10 mouse cellular contexts compared by ENCODE assay signal in the genomic region with DNA sequence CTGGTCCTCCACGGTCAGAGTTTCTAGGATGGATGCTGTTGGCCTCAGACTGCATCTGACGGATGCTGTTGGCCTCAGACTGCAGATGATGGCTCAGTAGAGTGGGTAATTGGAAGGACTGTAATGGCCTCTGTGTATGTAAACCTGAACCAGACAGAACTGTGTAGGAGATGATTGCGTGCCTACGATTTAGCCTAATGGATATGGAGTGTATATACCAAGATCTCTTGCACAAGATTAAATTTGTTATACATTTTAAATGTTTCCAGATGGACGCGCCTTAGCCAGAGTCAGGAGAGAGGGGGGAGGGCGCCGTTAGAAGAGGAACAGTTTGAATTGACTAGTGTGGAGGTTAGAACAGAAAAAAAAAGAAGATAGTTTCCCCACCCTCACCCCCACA.
DNase-seq lines count a peak whose midpoint lies in the region; ATAC-seq and TF ChIP-seq lines count a peak whose summit lies in the region.
"Had no signal": no experiment of that assay in that cellular context is flagged by ENCODE, and none has a peak within 500 bp of the region (broad histone marks: within the 10 kb centered on the region; RNA-seq: fewer than 3 reads in every experiment).

No protein-coding gene starts in this region.

- H3K27me3 ChIP-seq in heart, embryonic 15.5 days, result no peaks in the 10 kb centered on the region
- H3K27me3 ChIP-seq in limb, embryonic 10.5 days (ENCODE audit: low read depth, poor library complexity, severe bottlenecking), result no peaks in the 10 kb centered on the region
- H3K27me3 ChIP-seq: liver, embryonic 15.5 days had no signal

- H3K9ac ChIP-seq in heart, embryonic 15.5 days, result no peak overlapping the region
- H3K9ac ChIP-seq: liver, embryonic 15.5 days had no signal

- H3K4me1 ChIP-seq in heart, embryonic 15.5 days (replicated peaks), result peaks cover 12% of the 10 kb centered on the region
- H3K4me1 ChIP-seq in embryonic fibroblast, embryonic 13.5 days (ENCODE audit: control insufficient read depth, insufficient read depth, low read length), result peaks cover 15% of the 10 kb centered on the region
- peaks cover 75% of the 10 kb centered on the region for H3K4me1 ChIP-seq in limb, embryonic 10.5 days

- no peak for TF ChIP-seq CTCF in embryonic fibroblast, embryonic 13.5 days (IDR thresholded peaks at IDR 0.05; ENCODE audit: borderline replicate concordance, insufficient read depth, low read length)

- peak; percentile 78 for TF ChIP-seq POLR2A in embryonic fibroblast, embryonic 13.5 days (IDR thresholded peaks at IDR 0.05; ENCODE audit: low read depth, low read length)

- 65% methylated on average over 8 of the region's 8 CpGs for WGBS in heart, embryonic 15.5 days
- 32% methylated on average over 8 of the region's 8 CpGs for WGBS in limb, embryonic 10.5 days

- H3K27ac ChIP-seq in heart, embryonic 15.5 days, result peak overlapping the region; percentile 84
- peak overlapping the region; percentile 100 for H3K27ac ChIP-seq in embryonic fibroblast, embryonic 13.5 days (ENCODE audit: insufficient read depth, low read length)
- peak overlapping the region; percentile 95 for H3K27ac ChIP-seq in limb, embryonic 10.5 days
- H3K27ac ChIP-seq: liver, embryonic 15.5 days had no signal

- no peak for ATAC-seq in heart, embryonic 15.5 days (replicated peaks; ENCODE audit: insufficient number of reproducible peaks, insufficient read depth, low FRiP score, low read depth)
- no peak for ATAC-seq in erythroblast, adult 5-6 weeks (replicated peaks; ENCODE audit: low FRiP score, poor library complexity, severe bottlenecking)

- DNase-seq in heart, adult 8-10 months (ENCODE audit: low spot score), result no peak
- peak; percentile 97 for DNase-seq in NIH3T3 (ENCODE audit: low read depth)
- DNase-seq in limb, embryonic 10.5 days (ENCODE audit: low spot score), result peak; percentile 58
- no peak for DNase-seq in thymus, adult 18-20 months
- DNase-seq in cerebellum, postnatal 36 days, result no peak

- H3K36me3 ChIP-seq in heart, embryonic 15.5 days, result no peaks in the 10 kb centered on the region
- no peaks in the 10 kb centered on the region for H3K36me3 ChIP-seq in limb, embryonic 10.5 days
- H3K36me3 ChIP-seq: liver, embryonic 15.5 days had no signal

- H3K4me3 ChIP-seq in heart, embryonic 15.5 days, result no peak overlapping the region
- 0 out of 2 replicates have a peak overlapping the region, but pooled peaks have one; percentile 3 for H3K4me3 ChIP-seq in embryonic fibroblast, embryonic 13.5 days (ENCODE audit: insufficient read depth, low read length)
- peak overlapping the region; percentile 42 for H3K4me3 ChIP-seq in limb, embryonic 10.5 days
- H3K4me3 ChIP-seq: liver, embryonic 15.5 days; myocyte had no signal

- H3K9me3 ChIP-seq in heart, embryonic 15.5 days (replicated peaks), result no peaks in the 10 kb centered on the region
- no peaks in the 10 kb centered on the region for H3K9me3 ChIP-seq in limb, embryonic 10.5 days (replicated peaks)
- H3K9me3 ChIP-seq: liver, embryonic 15.5 days had no signal

- H3K4me2 ChIP-seq in heart, embryonic 15.5 days, result no peak overlapping the region
- H3K4me2 ChIP-seq: liver, embryonic 15.5 days had no signal

Comparison
In these comparisons a context has a peak if more than half of its experiments do, and no peak if none do; other contexts are left out.
1. DNase-seq: peak in NIH3T3 (single experiment) and limb, embryonic 10.5 days (single experiment); none in heart, adult 8-10 months (single experiment), thymus, adult 18-20 months (0 of 2) and cerebellum, postnatal 36 days (0 of 2).
2. Peak in every context shown above with its lines, with median percentiles within 50 percentile points of each other: H3K27ac ChIP-seq.